Mouse (Mus musculus): ENCODE results near the gene Cfhr1. TPM values are rescaled to one million over a fixed set of nuclear protein-coding genes. Genes with fewer than 3 reads are reported as not detected.

The Cfhr1 gene
- polyA plus RNA-seq (2011; ENCODE audit: insufficient read depth, insufficient read length, low replicate concordance, missing spikeins), result not detected in 2 replicates

DNA sequence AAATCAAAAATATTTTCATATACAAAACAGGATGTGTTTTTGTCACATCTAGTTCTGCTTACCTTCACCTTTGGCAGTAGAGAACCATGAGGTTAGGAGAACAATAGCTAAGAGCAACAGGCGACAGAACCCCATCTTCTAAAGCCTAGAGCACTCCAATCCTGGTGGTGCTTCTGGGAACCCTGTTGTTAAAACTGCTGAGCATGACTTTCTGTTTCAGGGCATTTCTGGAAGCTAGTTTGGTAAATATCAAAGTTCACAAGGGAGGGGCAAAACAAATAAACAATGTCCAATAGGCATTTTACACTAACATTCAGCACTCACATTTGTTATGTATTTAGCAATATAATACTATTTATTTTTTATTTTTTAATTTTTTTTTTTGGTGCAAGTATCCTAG is at the start of gene Cfhr1:
Gene Cfhr1 (minus strand): TSS at position 249 of the 400 bp plus-strand sequence.
- Histone ChIP-seq H3K4me3 (replicated peaks; ENCODE audit: control insufficient read depth, low read depth, low read length) (no peak within 1 kb of the TSS), H3K4me1 (ENCODE audit: control insufficient read depth, insufficient read depth, low read length) (no peaks in the 10 kb centered on the region), H3K27ac (ENCODE audit: control insufficient read depth, insufficient read depth, low read depth, low read length, poor library complexity) (no peak within 1 kb of the TSS)
- WGBS, result 68% methylated on average over 1 of the region's 1 CpGs
- TF ChIP-seq POLR2A (IDR thresholded peaks at IDR 0.05; ENCODE audit: borderline replicate concordance, control insufficient read depth, low read depth, low read length) (no peak), CTCF (IDR thresholded peaks at IDR 0.05; ENCODE audit: control insufficient read depth, insufficient read depth, low read length) (no peak)

GRCm38 (mm10) chr1:139551311-139551710 is 8.8 kb downstream of the Cfhr1 start:
- H3K4me3 ChIP-seq (replicated peaks; ENCODE audit: control insufficient read depth, low read depth, low read length), result no peak overlapping the region
- H3K27ac ChIP-seq (ENCODE audit: control insufficient read depth, insufficient read depth, low read depth, low read length, poor library complexity), result no peak overlapping the region
- 69% methylated on average over 1 of the region's 1 CpGs for WGBS
- no peaks in the 10 kb centered on the region for H3K4me1 ChIP-seq (ENCODE audit: control insufficient read depth, insufficient read depth, low read length)
- TF ChIP-seq CTCF (IDR thresholded peaks at IDR 0.05; ENCODE audit: control insufficient read depth, insufficient read depth, low read length) (no peak), POLR2A (IDR thresholded peaks at IDR 0.05; ENCODE audit: borderline replicate concordance, control insufficient read depth, low read depth, low read length) (no peak)

GRCm38 (mm10) chr1:139548536-139548935 is 11.5 kb downstream of the Cfhr1 start:
- no peaks in the 10 kb centered on the region for H3K4me1 ChIP-seq (ENCODE audit: control insufficient read depth, insufficient read depth, low read length)
- 78% methylated on average over 1 of the region's 1 CpGs for WGBS
- no peak overlapping the region for H3K27ac ChIP-seq (ENCODE audit: control insufficient read depth, insufficient read depth, low read depth, low read length, poor library complexity)
- no peak overlapping the region for H3K4me3 ChIP-seq (replicated peaks; ENCODE audit: control insufficient read depth, low read depth, low read length)
- TF ChIP-seq POLR2A (IDR thresholded peaks at IDR 0.05; ENCODE audit: borderline replicate concordance, control insufficient read depth, low read depth, low read length) (no peak), CTCF (IDR thresholded peaks at IDR 0.05; ENCODE audit: control insufficient read depth, insufficient read depth, low read length) (no peak)

DNA sequence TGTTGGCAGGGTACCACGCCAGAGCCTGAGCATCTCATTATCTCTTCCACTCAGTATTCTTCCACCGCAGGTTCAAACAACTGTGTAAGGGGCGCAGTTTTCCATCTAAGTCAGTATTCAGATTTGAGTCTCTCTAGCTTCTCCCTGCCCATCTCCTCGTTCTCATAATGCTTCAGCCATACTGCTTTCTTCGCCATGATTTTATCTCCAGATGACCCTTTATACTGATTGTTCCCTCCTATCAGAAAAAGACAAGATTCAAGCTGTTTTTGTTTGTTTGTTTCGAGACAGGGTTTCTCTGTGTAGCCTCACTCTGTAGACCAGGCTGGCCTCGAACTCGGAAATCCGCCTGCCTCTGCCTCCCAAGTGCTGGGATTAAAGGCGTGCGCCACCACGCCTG is 45.5 kb downstream of the Cfhr1 start:
- 85% methylated on average over 12 of the region's 12 CpGs for WGBS
- H3K4me3 ChIP-seq (replicated peaks; ENCODE audit: control insufficient read depth, low read depth, low read length), result no peak overlapping the region
- H3K27ac ChIP-seq (ENCODE audit: control insufficient read depth, insufficient read depth, low read depth, low read length, poor library complexity), result no peak overlapping the region
- TF ChIP-seq CTCF (IDR thresholded peaks at IDR 0.05; ENCODE audit: control insufficient read depth, insufficient read depth, low read length), result no peak
- TF ChIP-seq POLR2A (IDR thresholded peaks at IDR 0.05; ENCODE audit: borderline replicate concordance, control insufficient read depth, low read depth, low read length), result no peak
- H3K4me1 ChIP-seq (ENCODE audit: control insufficient read depth, insufficient read depth, low read length), result no peaks in the 10 kb centered on the region

- no peak within 1 kb of the TSS for H3K4me3 ChIP-seq (replicated peaks; ENCODE audit: control insufficient read depth, low read depth, low read length)
- H3K4me1 ChIP-seq (ENCODE audit: control insufficient read depth, insufficient read depth, low read length), result no peaks in the 10 kb centered on the region
- TF ChIP-seq CTCF (IDR thresholded peaks at IDR 0.05; ENCODE audit: control insufficient read depth, insufficient read depth, low read length), result no peak
- TF ChIP-seq POLR2A (IDR thresholded peaks at IDR 0.05; ENCODE audit: borderline replicate concordance, control insufficient read depth, low read depth, low read length), result no peak
- no peak within 1 kb of the TSS for H3K27ac ChIP-seq (ENCODE audit: control insufficient read depth, insufficient read depth, low read depth, low read length, poor library complexity)
- WGBS, result 84% methylated on average over 3 of the region's 3 CpGs
These were observed 58.8 kb downstream of the Cfhr1 start, which contains the start of gene F13b for GRCm38 (mm10) chr1:139501258-139501752. TSS of gene F13b (plus strand) at chr1:139501702.

- no peaks in the 10 kb centered on the region for H3K4me1 ChIP-seq (ENCODE audit: control insufficient read depth, insufficient read depth, low read length)
- TF ChIP-seq POLR2A (IDR thresholded peaks at IDR 0.05; ENCODE audit: borderline replicate concordance, control insufficient read depth, low read depth, low read length) (no peak), CTCF (IDR thresholded peaks at IDR 0.05; ENCODE audit: control insufficient read depth, insufficient read depth, low read length) (no peak)
- no peak overlapping the region for H3K27ac ChIP-seq (ENCODE audit: control insufficient read depth, insufficient read depth, low read depth, low read length, poor library complexity)
- no peak overlapping the region for H3K4me3 ChIP-seq (replicated peaks; ENCODE audit: control insufficient read depth, low read depth, low read length)
These were observed 60.3 kb downstream of the Cfhr1 start for GRCm38 (mm10) chr1:139499751-139500150.

Other genes with a start within 250 kb of the Cfhr1 start
- not detected in 2 replicates for gene Crb1, start 183.2 kb downstream of the Cfhr1 start, polyA plus RNA-seq (2011; ENCODE audit: insufficient read depth, insufficient read length, low replicate concordance, missing spikeins)
- gene Zbtb41, start 138.0 kb downstream of the Cfhr1 start, polyA plus RNA-seq (2011; ENCODE audit: insufficient read depth, insufficient read length, low replicate concordance, missing spikeins), result 1.8 and 4.0 TPM in 2 replicates
- 12.3 and 18.4 TPM in 2 replicates for gene Aspm, start 105.5 kb downstream of the Cfhr1 start, polyA plus RNA-seq (2011; ENCODE audit: insufficient read depth, insufficient read length, low replicate concordance, missing spikeins)
- not detected in 2 replicates for gene F13b, start 58.6 kb downstream of the Cfhr1 start, polyA plus RNA-seq (2011; ENCODE audit: insufficient read depth, insufficient read length, low replicate concordance, missing spikeins)
- not detected in 2 replicates for gene Gm4788, start 221.0 kb upstream of the Cfhr1 start, polyA plus RNA-seq (2011; ENCODE audit: insufficient read depth, insufficient read length, low replicate concordance, missing spikeins)

Data from bone marrow, adult 2 months (tissue).